Mouse (Mus musculus) olfactory bulb, adult 2 months (tissue): Measurements from ENCODE around the gene Bmt2.

ENCODE experiments used
- CTCF ChIP-seq: fragments of 200-500 bp; IDR thresholded peaks from 2 replicates; pipeline ENCODE4 v1.5.1; 2012; ENCODE audit warnings: low read depth, mild to moderate bottlenecking, low read length, moderate library complexity; ENCODE audit not compliant: insufficient read depth
- POLR2A ChIP-seq: fragments of 200-500 bp; IDR thresholded peaks from 2 replicates; pipeline ENCODE4 v1.6.1; 2012; ENCODE audit warnings: mild to moderate bottlenecking, low read depth, low read length, moderate library complexity; ENCODE audit not compliant: insufficient read depth

GRCm38 (mm10) chr6:13582075-13582474 lies 95.7 kb downstream of the Bmt2 start:
- no peak for TF ChIP-seq CTCF
- no peak for TF ChIP-seq POLR2A
